Mouse (Mus musculus) kidney, postnatal 0 days (tissue): ENCODE results near the gene C1qtnf5. TPM values are rescaled to one million over a fixed set of nuclear protein-coding genes. Genes with fewer than 3 reads are reported as not detected.

ENCODE experiments used
- ATAC-seq: fragments of 200-750 bp; cut with Nextera tagmentation; replicated peaks from 2 replicates; pipeline ENCODE4 v1.8.0; 2017; ENCODE audit warnings: low read depth, moderate number of reproducible peaks, moderate TSS enrichment, moderate library complexity; ENCODE audit not compliant: low FRiP score
- DNase-seq: peaks from one replicate; pipeline ENCODE4 v3.0.0-alpha.2; 2016; ENCODE audit warnings: low spot score
- H3K27ac ChIP-seq: fragments of 300-500 bp; sonication (generic); 2 replicates; pipeline ENCODE4 v1.5.1; 2014; ENCODE audit warnings: mild to moderate bottlenecking
- H3K27me3 ChIP-seq: fragments of 300-500 bp; sonication (generic); 2 replicates; pipeline ENCODE4 v1.6.1; 2014; ENCODE audit warnings: low read length, mixed read lengths; ENCODE audit not compliant: insufficient read depth
- H3K36me3 ChIP-seq: fragments of 300-500 bp; sonication (generic); 2 replicates; pipeline ENCODE4 v1.6.1; 2014; ENCODE audit warnings: low read length, mixed read lengths; ENCODE audit not compliant: insufficient read depth
- H3K4me1 ChIP-seq: fragments of 300-500 bp; sonication (generic); replicated peaks from 2 replicates; pipeline ENCODE4 v1.6.1; 2014; ENCODE audit warnings: antibody characterized with exemption, low read length, mixed read lengths; ENCODE audit not compliant: insufficient read depth
- H3K4me2 ChIP-seq: fragments of 300-500 bp; sonication (generic); 2 replicates; pipeline ENCODE4 v1.6.1; 2014; ENCODE audit warnings: mild to moderate bottlenecking, low read length, moderate library complexity, mixed read lengths
- H3K4me3 ChIP-seq: fragments of 300-500 bp; sonication (generic); replicated peaks from 2 replicates; pipeline ENCODE4 v1.5.1; 2014; ENCODE audit warnings: low read depth, low read length
- H3K9ac ChIP-seq: fragments of 300-500 bp; sonication (generic); 2 replicates; pipeline ENCODE4 v1.6.1; 2014; ENCODE audit warnings: low read depth, low read length
- H3K9me3 ChIP-seq: fragments of 300-500 bp; sonication (generic); replicated peaks from 2 replicates; pipeline ENCODE4 v1.6.1; 2016; ENCODE audit warnings: low read length, inconsistent platforms, mixed read lengths
- CTCF ChIP-seq: IDR thresholded peaks from 2 replicates; pipeline ENCODE4 v1.5.1; 2016; ENCODE audit warnings: antibody characterized with exemption, low read depth, mild to moderate bottlenecking, moderate library complexity
- WGBS: fragments of 180-500 bp; shearing (Covaris S2); extraction: QIAGEN DNeasy Blood & Tissue Kit; methylation state at CpG from one replicate; pipeline ENCODE4 v1.1.7; 2014; 5-methylcytosine and 5-hydroxymethylcytosine counted together
- polyA plus RNA-seq: library from polyadenylated mRNA; unstranded; fragments of >200 nt; fragmentation: Nextera tagmentation; extraction: Ambion mirVana; gene quantifications from 2 replicates; pipeline ENCODE4 v1.2.1, GENCODE M21; 2015

The C1qtnf5 gene
- polyA plus RNA-seq, 1 experiment from 2014 or later = 12.3 TPM

DNA sequence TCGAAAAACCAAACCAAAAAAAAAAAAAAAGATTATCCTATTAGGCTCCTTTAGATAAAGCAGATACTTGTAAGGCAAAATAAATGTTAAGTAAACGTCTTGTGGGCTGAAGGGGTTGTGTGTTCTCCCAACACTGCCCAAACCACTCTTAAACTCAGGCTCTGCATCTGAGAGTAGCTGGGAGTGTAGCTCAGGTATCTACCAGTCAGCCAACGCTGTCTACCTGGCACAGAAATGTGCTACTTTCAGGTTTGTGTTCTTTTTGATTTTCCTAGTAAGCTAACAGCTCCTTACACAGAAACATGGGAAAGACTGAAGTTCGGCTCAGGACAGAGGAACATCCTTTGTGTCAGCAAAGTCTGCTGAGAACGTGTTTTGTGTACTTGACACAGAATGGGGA is 25.2 kb downstream of the C1qtnf5 start:
- H3K9ac ChIP-seq = no peak overlapping the region
- no peak overlapping the region for H3K4me3 ChIP-seq
- peak overlapping the region; percentile 96 for H3K27ac ChIP-seq
- no peak overlapping the region for H3K4me2 ChIP-seq
- no peaks in the 10 kb centered on the region for H3K9me3 ChIP-seq
- H3K27me3 ChIP-seq = no peaks in the 10 kb centered on the region
- H3K36me3 ChIP-seq = no peaks in the 10 kb centered on the region
- no peak for TF ChIP-seq CTCF
- 71% methylated on average over 5 of the region's 5 CpGs for WGBS
- DNase-seq = no peak
- peaks cover 35% of the 10 kb centered on the region for H3K4me1 ChIP-seq
- ATAC-seq = no peak

DNA sequence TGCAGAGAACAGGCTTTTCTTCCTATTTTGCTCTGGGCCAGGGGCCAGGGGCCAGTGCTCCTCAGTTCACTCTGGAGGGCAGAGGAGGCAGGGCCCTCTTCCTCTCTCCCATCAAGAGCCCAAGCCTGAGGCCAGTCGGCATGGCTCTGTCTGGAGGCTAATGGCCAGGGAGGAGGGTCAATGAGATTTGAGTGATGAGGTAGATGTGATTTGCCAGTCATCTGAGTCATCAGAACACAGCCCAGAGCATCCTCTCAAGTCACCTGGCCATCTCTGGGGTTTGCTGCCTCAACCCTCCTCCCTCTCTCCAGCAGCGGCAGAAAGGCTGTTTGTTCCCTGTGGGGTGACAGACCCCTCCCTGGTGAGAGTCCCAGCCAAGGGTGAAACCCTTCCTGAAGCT is 26.2 kb downstream of the C1qtnf5 start:
- Histone ChIP-seq H3K9me3 (no peaks in the 10 kb centered on the region), H3K36me3 (no peaks in the 10 kb centered on the region), H3K4me3 (peak overlapping the region; percentile 54), H3K4me2 (peak overlapping the region; percentile 81), H3K9ac (peak overlapping the region; percentile 69; the same call in 1 of the 2 replicates), H3K4me1 (peaks cover 35% of the 10 kb centered on the region), H3K27me3 (no peaks in the 10 kb centered on the region), H3K27ac (peak overlapping the region; percentile 88)
- no peak for DNase-seq
- no peak for ATAC-seq
- WGBS = 20% methylated on average over 2 of the region's 2 CpGs
- no peak for TF ChIP-seq CTCF

DNA sequence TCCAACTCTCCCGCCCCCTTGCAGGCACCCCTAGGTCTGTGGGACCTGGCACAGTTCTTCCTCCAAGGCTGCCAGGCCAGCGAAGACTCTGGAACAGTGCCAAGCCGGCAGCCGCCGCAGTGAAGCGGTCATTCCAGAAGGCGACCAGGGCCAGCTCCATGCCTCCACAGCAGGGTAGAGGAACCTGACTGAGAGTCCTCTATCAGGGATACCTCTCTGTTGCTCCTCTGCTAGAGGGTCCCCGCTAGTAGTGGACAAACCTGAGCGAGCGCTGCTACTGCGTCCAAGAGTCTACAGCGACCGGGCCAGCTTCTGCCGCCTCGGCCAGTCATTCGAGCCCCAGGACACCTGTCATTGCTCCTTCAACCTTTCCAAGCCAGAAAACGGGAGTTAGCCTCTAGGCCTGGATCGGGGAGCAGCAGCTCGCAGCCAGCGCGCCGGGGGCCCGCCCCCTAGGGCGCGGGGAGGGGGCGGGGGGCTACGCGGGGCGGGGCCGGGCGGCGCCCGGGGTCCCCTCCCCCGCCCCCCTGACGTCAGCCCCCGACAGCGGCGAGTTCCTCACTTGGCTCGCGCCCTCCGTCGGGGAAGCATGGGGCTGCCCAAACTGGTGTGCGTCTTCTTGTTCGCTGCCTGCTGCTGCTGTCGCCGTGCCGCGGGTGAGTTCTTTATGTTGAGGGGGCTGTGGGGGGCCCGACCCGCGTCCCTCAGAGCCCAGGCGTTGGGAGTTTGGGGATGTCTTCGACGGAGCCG is 27.2 kb downstream of the C1qtnf5 start, which contains the start of gene Mcam:
Gene Mcam (plus strand): TSS at position 369 of the 750 bp plus-strand sequence.
- Histone ChIP-seq H3K9ac (peak within 1 kb of the TSS; percentile 69), H3K27ac (peak within 1 kb of the TSS; percentile 88), H3K27me3 (no peaks in the 10 kb centered on the region), H3K4me3 (peak within 1 kb of the TSS; percentile 54), H3K9me3 (no peaks in the 10 kb centered on the region), H3K4me2 (peak within 1 kb of the TSS; percentile 81), H3K36me3 (0 out of 2 replicates have a peak, but pooled peaks cover 3% of the 10 kb centered on the region), H3K4me1 (peaks cover 35% of the 10 kb centered on the region)
- under 1% methylated on average over 47 of the region's 55 CpGs for WGBS
- DNase-seq (peak; percentile 81), ATAC-seq (peak; percentile 15; the same call in 1 of the 2 replicates)
- TF ChIP-seq CTCF = peak; percentile 24; the same call in 1 of the 2 replicates

DNA sequence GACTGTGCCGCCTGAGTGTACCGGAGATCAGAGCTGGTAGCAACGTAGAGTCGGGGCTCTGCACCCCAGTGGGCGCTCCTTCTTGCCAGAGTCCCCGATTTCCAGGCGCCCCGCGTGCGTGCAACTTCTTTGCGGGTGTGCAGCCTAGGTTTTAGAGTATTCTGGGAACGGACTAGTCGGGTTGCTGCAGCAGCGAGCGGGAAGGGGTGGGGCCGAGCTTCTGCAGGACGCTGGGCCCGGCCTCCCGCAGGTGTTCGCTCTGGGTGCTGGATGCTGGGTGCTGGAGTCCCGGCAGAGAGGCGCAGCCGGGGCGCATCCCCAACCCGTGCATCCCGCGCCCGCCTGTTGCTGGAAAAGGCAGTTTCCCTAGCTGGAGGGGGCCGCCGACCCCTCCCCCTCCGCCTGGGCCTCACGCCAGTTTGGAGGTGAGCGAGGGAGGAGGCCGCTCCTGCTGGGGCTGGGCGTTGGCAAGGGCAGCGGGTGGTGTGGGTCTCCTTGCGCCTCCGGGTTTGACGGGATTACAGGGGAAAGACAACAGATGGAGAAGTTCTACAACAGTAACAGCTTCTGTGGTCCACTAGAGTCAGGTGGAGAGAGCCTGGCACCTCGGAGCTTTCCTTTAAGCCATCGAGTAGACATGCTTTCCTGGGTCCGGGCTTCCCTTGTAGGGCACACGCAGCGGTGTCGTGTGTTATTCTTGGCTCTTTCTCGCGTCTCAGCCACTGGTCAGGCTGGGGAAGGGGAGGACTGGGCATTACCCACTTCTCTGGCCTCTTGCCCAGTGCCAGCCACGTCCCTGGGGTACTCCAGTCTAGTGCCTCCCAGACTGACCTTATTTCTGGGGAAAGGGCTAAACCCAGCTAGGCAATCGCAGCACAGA is 28.0 kb downstream of the C1qtnf5 start:
- 1% methylated on average over 45 of the region's 49 CpGs for WGBS
- H3K4me2 ChIP-seq = peak overlapping the region; percentile 81
- ATAC-seq = no peak
- H3K36me3 ChIP-seq = 0 out of 2 replicates have a peak, but pooled peaks cover 11% of the 10 kb centered on the region
- peak; percentile 62 for DNase-seq
- no peaks in the 10 kb centered on the region for H3K9me3 ChIP-seq
- peak overlapping the region; percentile 69 for H3K9ac ChIP-seq
- peaks cover 29% of the 10 kb centered on the region for H3K4me1 ChIP-seq
- H3K27me3 ChIP-seq = no peaks in the 10 kb centered on the region
- peak overlapping the region; percentile 54 for H3K4me3 ChIP-seq
- peak overlapping the region; percentile 88 for H3K27ac ChIP-seq
- TF ChIP-seq CTCF = no peak

DNA sequence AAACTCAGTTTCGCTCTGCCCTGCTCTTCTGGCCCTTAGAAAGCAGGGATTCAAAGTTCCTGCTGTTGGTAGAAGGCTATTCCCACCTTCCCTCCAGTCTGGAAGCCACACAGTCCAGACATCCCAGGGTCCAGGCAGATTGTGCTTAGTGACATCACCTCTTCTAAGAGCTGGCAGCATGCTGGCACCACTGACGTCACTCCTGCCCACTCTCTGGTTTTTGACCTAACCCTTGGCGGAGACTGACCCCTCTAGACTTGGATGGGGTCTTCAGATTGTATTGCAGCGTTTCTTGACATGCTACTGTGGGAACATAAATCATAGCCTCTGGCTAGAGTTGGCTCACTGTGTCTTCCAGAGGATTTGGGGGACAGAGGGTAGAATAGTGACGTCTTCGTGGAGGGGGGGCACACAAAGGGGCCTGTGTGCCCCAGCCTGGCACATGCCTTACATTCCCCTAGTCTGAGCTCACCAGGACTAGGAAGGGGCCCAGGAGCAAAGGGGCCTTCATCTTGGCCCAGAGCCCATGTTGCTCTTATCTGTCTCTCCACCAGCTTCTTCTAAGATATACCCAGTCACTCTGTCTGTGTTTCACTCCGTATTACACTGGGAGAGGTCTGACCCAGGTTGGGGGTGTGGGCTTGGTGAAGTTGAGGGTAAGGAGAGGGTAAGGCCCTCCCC is 28.8 kb downstream of the C1qtnf5 start:
- DNase-seq = peak; percentile 34
- Histone ChIP-seq H3K4me3 (peak overlapping the region; percentile 54), H3K4me1 (peaks cover 21% of the 10 kb centered on the region), H3K4me2 (peak overlapping the region; percentile 81), H3K9ac (peak overlapping the region; percentile 69), H3K27me3 (no peaks in the 10 kb centered on the region), H3K9me3 (no peaks in the 10 kb centered on the region), H3K36me3 (0 out of 2 replicates have a peak, but pooled peaks cover 15% of the 10 kb centered on the region), H3K27ac (peak overlapping the region; percentile 88; the same call in 1 of the 2 replicates)
- 30% methylated on average over 7 of the region's 7 CpGs for WGBS
- ATAC-seq = peak; percentile 16; the same call in 1 of the 2 replicates
- no peak for TF ChIP-seq CTCF
